Mouse (Mus musculus) kidney, postnatal 4 days (tissue): ENCODE results near the gene Mob3b.
A peak's percentile ranks its signal among the peaks of the same experiment; 100 is the strongest.

Experiments used
- DNase-seq, 2 experiments: peaks; one replicate each; pipeline ENCODE4 v3.0.0; 2021; ENCODE audit warnings: mixed read lengths in 2 of 2

Mob3b gene

GRCm38 (mm10) chr4:35113516-35114248 lies 43.6 kb downstream of the Mob3b start:
- DNase-seq: no peak

GRCm38 (mm10) chr4:35112452-35112851 lies 44.8 kb downstream of the Mob3b start:
- DNase-seq: no peak

GRCm38 (mm10) chr4:35105115-35105773 lies 52.0 kb downstream of the Mob3b start:
- DNase-seq: no peak

GRCm38 (mm10) chr4:35101201-35101600 lies 56.1 kb downstream of the Mob3b start:
- no peak for DNase-seq

- DNase-seq: peak; percentile 84 to 90
These were observed 57.2 kb downstream of the Mob3b start for GRCm38 (mm10) chr4:35099865-35100780.

- no peak for DNase-seq
These were observed 57.9 kb downstream of the Mob3b start for GRCm38 (mm10) chr4:35099210-35099864.

- no peak for DNase-seq
These were observed 58.7 kb downstream of the Mob3b start for GRCm38 (mm10) chr4:35098552-35098951.

GRCm38 (mm10) chr4:35096226-35097175 lies 60.8 kb downstream of the Mob3b start:
- DNase-seq: peak; percentile 33 to 47

- DNase-seq: no peak
These were observed 64.8 kb downstream of the Mob3b start for GRCm38 (mm10) chr4:35092457-35092856.

GRCm38 (mm10) chr4:35091157-35091784 lies 66.0 kb downstream of the Mob3b start:
- DNase-seq: no peak

- DNase-seq: no peak
These were observed 67.7 kb downstream of the Mob3b start for GRCm38 (mm10) chr4:35089321-35090316.

GRCm38 (mm10) chr4:35086067-35086700 lies 71.1 kb downstream of the Mob3b start:
- no peak for DNase-seq

- DNase-seq: no peak
These were observed 73.2 kb downstream of the Mob3b start for GRCm38 (mm10) chr4:35084060-35084459.

GRCm38 (mm10) chr4:35082476-35083114 lies 74.7 kb downstream of the Mob3b start:
- no peak for DNase-seq

- DNase-seq: no peak
These were observed 77.0 kb downstream of the Mob3b start for GRCm38 (mm10) chr4:35080285-35080684.

GRCm38 (mm10) chr4:35068739-35069138 lies 88.5 kb downstream of the Mob3b start:
- peak in 1 of 2 experiments; percentile 22 for DNase-seq

- DNase-seq: peak in 1 of 2 experiments; percentile 27
These were observed 91.1 kb downstream of the Mob3b start for GRCm38 (mm10) chr4:35066163-35066562.

- peak; percentile 62 to 70 for DNase-seq
These were observed 92.0 kb downstream of the Mob3b start for GRCm38 (mm10) chr4:35065075-35065838.
